Mouse (Mus musculus) C2C12 (cell line): Measurements from ENCODE around the gene Gm37240. TPM values are rescaled to one million over a fixed set of nuclear protein-coding genes. Genes with fewer than 3 reads are reported as not detected.

Experiments used
- H3K27me3 ChIP-seq: one replicate; pipeline ENCODE4 v1.6.1; 2011; ENCODE audit not compliant: control insufficient read depth, insufficient read depth, insufficient read length
- H3K36me3 ChIP-seq: one replicate; pipeline ENCODE4 v1.6.1; 2011; ENCODE audit not compliant: control insufficient read depth, insufficient read depth
- H3K4me3 ChIP-seq: one replicate; pipeline ENCODE4 v1.5.1; 2011; ENCODE audit warnings: mild to moderate bottlenecking, control low read depth; ENCODE audit not compliant: poor library complexity, insufficient read depth, severe bottlenecking
- H3K79me2 ChIP-seq: one replicate; pipeline ENCODE4 v1.6.1; 2011; ENCODE audit not compliant: control insufficient read depth, insufficient read depth
- H3K79me3 ChIP-seq: one replicate; pipeline ENCODE4 v1.6.1; 2011; ENCODE audit warnings: low read depth, control low read depth
- H3ac ChIP-seq: one replicate; pipeline ENCODE3; 2011; ENCODE audit warnings: low read depth; ENCODE audit not compliant: control insufficient read depth, insufficient read length
- CEBPB ChIP-seq: IDR thresholded peaks from one replicate; pipeline ENCODE4 v1.6.1; 2011; ENCODE audit warnings: low read depth, mild to moderate bottlenecking, control low read depth, moderate library complexity
- CTCF ChIP-seq: IDR thresholded peaks from one replicate; pipeline ENCODE4 v1.5.1; 2011; ENCODE audit not compliant: control insufficient read depth, insufficient read depth, insufficient read length
- FOSL1 ChIP-seq: IDR thresholded peaks from one replicate; pipeline ENCODE4 v1.8.0; 2011; ENCODE audit warnings: mild to moderate bottlenecking, low read length; ENCODE audit not compliant: poor library complexity, insufficient read depth, severe bottlenecking
- MAX ChIP-seq: IDR thresholded peaks from one replicate; pipeline ENCODE4 v1.6.1; 2011; ENCODE audit warnings: mild to moderate bottlenecking, control low read depth
- MYOD1 ChIP-seq: IDR thresholded peaks from one replicate; pipeline ENCODE4 v1.6.1; 2011; ENCODE audit warnings: low read depth; ENCODE audit not compliant: control insufficient read depth, insufficient read length
- MYOG ChIP-seq: IDR thresholded peaks from one replicate; pipeline ENCODE4 v1.6.1; 2011; ENCODE audit not compliant: control insufficient read depth, insufficient read length; ENCODE audit errors: extremely low read depth
- USF1 ChIP-seq: IDR thresholded peaks from one replicate; pipeline ENCODE4 v1.6.1; 2011; ENCODE audit warnings: low read depth, mild to moderate bottlenecking, control low read depth, moderate library complexity
- polyA plus RNA-seq: library from polyadenylated mRNA; unstranded; fragments of >200 nt; fragmentation: generic; extraction: Trizol; gene quantifications from one replicate; pipeline ENCODE4 v1.2.1, GENCODE M21; 2012; ENCODE audit warnings: missing spikeins

The Gm37240 gene
- polyA plus RNA-seq, 1 experiment = 7.3 TPM

DNA sequence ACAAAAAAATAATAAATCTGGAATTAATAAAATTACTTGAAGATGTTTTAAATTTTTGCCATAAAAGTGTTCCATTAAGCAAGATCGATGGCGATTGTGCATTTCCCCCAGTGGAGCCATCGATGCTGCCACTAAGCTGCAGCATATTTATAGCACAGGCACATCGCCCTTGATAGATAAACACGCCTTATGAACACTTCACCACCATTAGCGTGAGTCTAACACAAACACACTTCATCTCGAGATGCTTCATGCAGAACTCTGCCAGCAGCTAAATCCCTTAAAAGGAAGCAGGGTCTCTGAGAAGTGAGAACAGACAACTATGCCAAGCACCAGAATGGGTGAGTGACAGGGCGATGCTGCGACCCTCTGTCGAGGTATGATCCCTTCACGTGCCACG lies 220.6 kb downstream of the Gm37240 start:
- H3K79me3 ChIP-seq = no peaks in the 10 kb centered on the region
- H3ac ChIP-seq = no peak overlapping the region
- no peaks in the 10 kb centered on the region for H3K79me2 ChIP-seq
- no peaks in the 10 kb centered on the region for H3K27me3 ChIP-seq
- no peak overlapping the region for H3K4me3 ChIP-seq
- H3K36me3 ChIP-seq = no peaks in the 10 kb centered on the region
- TF ChIP-seq CEBPB (no peak), USF1 (no peak), MYOG (no peak), CTCF (no peak), FOSL1 (no peak), MYOD1 (no peak), MAX (no peak)

GRCm38 (mm10) chr3:85666166-85666565 lies 221.2 kb downstream of the Gm37240 start:
- H3K27me3 ChIP-seq = no peaks in the 10 kb centered on the region
- H3ac ChIP-seq = no peak overlapping the region

GRCm38 (mm10) chr3:85664591-85665171 lies 222.6 kb downstream of the Gm37240 start:
- no peak overlapping the region for H3ac ChIP-seq
- H3K4me3 ChIP-seq = no peak overlapping the region
- H3K36me3 ChIP-seq = no peaks in the 10 kb centered on the region
- TF ChIP-seq USF1 = no peak
- no peak for TF ChIP-seq CTCF
- TF ChIP-seq CEBPB = no peak
- no peak for TF ChIP-seq FOSL1
- TF ChIP-seq MAX = no peak
- TF ChIP-seq MYOG = no peak
- TF ChIP-seq MYOD1 = no peak
- H3K27me3 ChIP-seq = no peaks in the 10 kb centered on the region
- no peaks in the 10 kb centered on the region for H3K79me3 ChIP-seq
- H3K79me2 ChIP-seq = no peaks in the 10 kb centered on the region

More at GRCm38 (mm10) chr3:85666166-85666565, 221.2 kb downstream of the Gm37240 start:
- TF ChIP-seq USF1 (no peak), MYOG (no peak), FOSL1 (no peak), CTCF (no peak), CEBPB (no peak), MAX (no peak), MYOD1 (no peak)
- H3K4me3 ChIP-seq = no peak overlapping the region
- no peaks in the 10 kb centered on the region for H3K79me2 ChIP-seq
- no peaks in the 10 kb centered on the region for H3K79me3 ChIP-seq
- H3K36me3 ChIP-seq = no peaks in the 10 kb centered on the region

DNA sequence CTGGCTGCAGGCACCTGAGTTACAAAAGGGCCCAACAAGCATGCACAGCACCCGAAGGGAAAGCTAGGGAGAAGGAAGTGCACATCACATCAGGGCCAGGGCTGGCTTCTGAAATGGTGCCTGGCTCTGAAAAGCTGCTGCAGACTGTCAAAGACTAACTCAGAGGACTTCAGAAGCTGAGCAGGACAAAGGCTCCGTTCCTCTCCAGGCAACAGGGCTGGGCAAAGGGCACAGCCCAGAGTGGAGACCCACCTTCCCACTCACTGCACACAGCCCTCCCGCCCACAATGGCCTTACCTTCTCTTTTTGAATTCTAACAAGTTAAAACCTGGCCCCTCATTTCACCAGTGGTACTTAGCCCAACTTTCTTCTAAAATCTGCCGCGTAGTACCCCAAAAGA lies 223.5 kb downstream of the Gm37240 start:
- H3ac ChIP-seq = no peak overlapping the region
- TF ChIP-seq MYOG (no peak), CEBPB (no peak), MYOD1 (no peak), MAX (no peak), FOSL1 (no peak), CTCF (no peak), USF1 (no peak)
- H3K27me3 ChIP-seq = no peaks in the 10 kb centered on the region
- no peaks in the 10 kb centered on the region for H3K36me3 ChIP-seq
- no peak overlapping the region for H3K4me3 ChIP-seq
- H3K79me2 ChIP-seq = no peaks in the 10 kb centered on the region
- no peaks in the 10 kb centered on the region for H3K79me3 ChIP-seq

- Histone ChIP-seq H3K79me2 (no peaks in the 10 kb centered on the region), H3K27me3 (no peaks in the 10 kb centered on the region), H3K79me3 (no peaks in the 10 kb centered on the region), H3K36me3 (no peaks in the 10 kb centered on the region), H3K4me3 (no peak overlapping the region), H3ac (no peak overlapping the region)
- no peak for TF ChIP-seq MYOG
- no peak for TF ChIP-seq MYOD1
- no peak for TF ChIP-seq FOSL1
- TF ChIP-seq CTCF = no peak
- TF ChIP-seq USF1 = no peak
- TF ChIP-seq CEBPB = no peak
- no peak for TF ChIP-seq MAX
Observed at GRCm38 (mm10) chr3:85661926-85662813, 225.1 kb downstream of the Gm37240 start.
